Mouse (Mus musculus): Measurements from ENCODE around the gene Gjb2. TPM values are rescaled to one million over a fixed set of nuclear protein-coding genes. Genes with fewer than 3 reads are reported as not detected.
"Not testable (repeated sequence)": the region's sequence is repeated elsewhere in the genome, so short reads cannot be mapped to it uniquely, and the experiment has no call there.

Gjb2 gene
- polyA plus RNA-seq, 1 experiment from 2014 or later, result 6.7 TPM

- Histone ChIP-seq H3K27me3 (ENCODE audit: insufficient read depth, low read length) (no peaks in the 10 kb centered on the region), H3K4me3 (ENCODE audit: low read length) (no peak overlapping the region), H3K9ac (replicated peaks; ENCODE audit: low read length) (no peak overlapping the region), H3K27ac (ENCODE audit: low read length) (peak overlapping the region; percentile 21; the same call in 1 of the 2 replicates), H3K9me3 (ENCODE audit: low read length) (no peaks in the 10 kb centered on the region), H3K4me1 (ENCODE audit: insufficient read depth, low read length) (peaks cover 13% of the 10 kb centered on the region), H3K4me2 (replicated peaks; ENCODE audit: low read depth, low read length) (0 out of 2 replicates have a peak overlapping the region, but pooled peaks have one; percentile 1), H3K36me3 (ENCODE audit: insufficient read depth, low read length) (no peaks in the 10 kb centered on the region)
- ATAC-seq (ENCODE audit: low FRiP score, low TSS enrichment), result peak; percentile 33; the same call in 1 of the 2 replicates
- 7% methylated on average over 11 of the region's 11 CpGs for WGBS
These were observed 20.3 kb downstream of the Gjb2 start for GRCm38 (mm10) chr14:57084180-57084668.

- peaks cover 13% of the 10 kb centered on the region for H3K4me1 ChIP-seq (ENCODE audit: insufficient read depth, low read length)
- H3K9ac ChIP-seq (replicated peaks; ENCODE audit: low read length), result no peak overlapping the region
- no peak overlapping the region for H3K4me3 ChIP-seq (ENCODE audit: low read length)
- H3K4me2 ChIP-seq (replicated peaks; ENCODE audit: low read depth, low read length), result no peak overlapping the region
- H3K36me3 ChIP-seq (ENCODE audit: insufficient read depth, low read length), result no peaks in the 10 kb centered on the region
- no peak overlapping the region for H3K27ac ChIP-seq (ENCODE audit: low read length)
- ATAC-seq (ENCODE audit: low FRiP score, low TSS enrichment), result no peak
- 91% methylated on average over 1 of the region's 1 CpGs for WGBS
- no peaks in the 10 kb centered on the region for H3K9me3 ChIP-seq (ENCODE audit: low read length)
- no peaks in the 10 kb centered on the region for H3K27me3 ChIP-seq (ENCODE audit: insufficient read depth, low read length)
These were observed 21.6 kb downstream of the Gjb2 start for GRCm38 (mm10) chr14:57082863-57083262.

- WGBS, result 83% methylated on average over 6 of the region's 6 CpGs
- peaks cover 4% of the 10 kb centered on the region; the same call in 1 of the 2 replicates for H3K4me1 ChIP-seq (ENCODE audit: insufficient read depth, low read length)
- H3K9ac ChIP-seq (replicated peaks; ENCODE audit: low read length), result no peak overlapping the region
These were observed 29.0 kb downstream of the Gjb2 start for GRCm38 (mm10) chr14:57075537-57075936.

GRCm38 (mm10) chr14:57069906-57070305, 34.6 kb downstream of the Gjb2 start:
- H3K9me3 ChIP-seq (ENCODE audit: low read length); H3K36me3 ChIP-seq (ENCODE audit: insufficient read depth, low read length); H3K9ac ChIP-seq (replicated peaks; ENCODE audit: low read length); H3K27me3 ChIP-seq (ENCODE audit: insufficient read depth, low read length); H3K4me3 ChIP-seq (ENCODE audit: low read length); H3K27ac ChIP-seq (ENCODE audit: low read length); H3K4me2 ChIP-seq (replicated peaks; ENCODE audit: low read depth, low read length); ATAC-seq (ENCODE audit: low FRiP score, low TSS enrichment); H3K4me1 ChIP-seq (ENCODE audit: insufficient read depth, low read length): not testable (repeated sequence)
- 2% methylated on average over 2 of the region's 2 CpGs for WGBS

More at GRCm38 (mm10) chr14:57075537-57075936, 29.0 kb downstream of the Gjb2 start:
- H3K9me3 ChIP-seq (ENCODE audit: low read length), result no peaks in the 10 kb centered on the region
- H3K27ac ChIP-seq (ENCODE audit: low read length), result no peak overlapping the region
- H3K4me2 ChIP-seq (replicated peaks; ENCODE audit: low read depth, low read length), result no peak overlapping the region
- no peak overlapping the region for H3K4me3 ChIP-seq (ENCODE audit: low read length)
- no peak for ATAC-seq (ENCODE audit: low FRiP score, low TSS enrichment)
- H3K36me3 ChIP-seq (ENCODE audit: insufficient read depth, low read length), result no peaks in the 10 kb centered on the region
- no peaks in the 10 kb centered on the region for H3K27me3 ChIP-seq (ENCODE audit: insufficient read depth, low read length)

- peaks cover 7% of the 10 kb centered on the region; the same call in 1 of the 2 replicates for H3K4me1 ChIP-seq (ENCODE audit: insufficient read depth, low read length)
- H3K27me3 ChIP-seq (ENCODE audit: insufficient read depth, low read length), result 0 out of 2 replicates have a peak, but pooled peaks cover under 1% of the 10 kb centered on the region
- H3K36me3 ChIP-seq (ENCODE audit: insufficient read depth, low read length), result no peaks in the 10 kb centered on the region
- H3K4me3 ChIP-seq (ENCODE audit: low read length), result no peak overlapping the region
- H3K9ac ChIP-seq (replicated peaks; ENCODE audit: low read length), result no peak overlapping the region
- no peak overlapping the region for H3K27ac ChIP-seq (ENCODE audit: low read length)
- H3K9me3 ChIP-seq (ENCODE audit: low read length), result no peaks in the 10 kb centered on the region; the same call in 1 of the 2 replicates
- no peak for ATAC-seq (ENCODE audit: low FRiP score, low TSS enrichment)
- H3K4me2 ChIP-seq (replicated peaks; ENCODE audit: low read depth, low read length), result no peak overlapping the region
These were observed 38.4 kb downstream of the Gjb2 start for GRCm38 (mm10) chr14:57066053-57066452.

- H3K27ac ChIP-seq (ENCODE audit: low read length); ATAC-seq (ENCODE audit: low FRiP score, low TSS enrichment); H3K9me3 ChIP-seq (ENCODE audit: low read length); H3K4me2 ChIP-seq (replicated peaks; ENCODE audit: low read depth, low read length); H3K9ac ChIP-seq (replicated peaks; ENCODE audit: low read length); H3K4me3 ChIP-seq (ENCODE audit: low read length); H3K36me3 ChIP-seq (ENCODE audit: insufficient read depth, low read length): not testable (repeated sequence)
- peaks cover 17% of the 10 kb centered on the region; the same call in 1 of the 2 replicates for H3K4me1 ChIP-seq (ENCODE audit: insufficient read depth, low read length)
- peaks cover 45% of the 10 kb centered on the region for H3K27me3 ChIP-seq (ENCODE audit: insufficient read depth, low read length)
- WGBS, result 0% methylated on average over 1 of the region's 1 CpGs
These were observed 44.5 kb downstream of the Gjb2 start for GRCm38 (mm10) chr14:57060052-57060451.

- H3K27me3 ChIP-seq (ENCODE audit: insufficient read depth, low read length), result peaks cover 54% of the 10 kb centered on the region
- H3K4me1 ChIP-seq (ENCODE audit: insufficient read depth, low read length), result peaks cover 17% of the 10 kb centered on the region; the same call in 1 of the 2 replicates
- H3K9ac ChIP-seq (replicated peaks; ENCODE audit: low read length), result peak within 1 kb of the TSS; percentile 55
- no peaks in the 10 kb centered on the region for H3K36me3 ChIP-seq (ENCODE audit: insufficient read depth, low read length)
- under 1% methylated on average over 62 of the region's 79 CpGs for WGBS
- no peaks in the 10 kb centered on the region for H3K9me3 ChIP-seq (ENCODE audit: low read length)
- peak within 1 kb of the TSS; percentile 95 for H3K4me2 ChIP-seq (replicated peaks; ENCODE audit: low read depth, low read length)
- H3K4me3 ChIP-seq (ENCODE audit: low read length), result peak within 1 kb of the TSS; percentile 66
- peak; percentile 80 for ATAC-seq (ENCODE audit: low FRiP score, low TSS enrichment)
- no peak within 1 kb of the TSS for H3K27ac ChIP-seq (ENCODE audit: low read length)
These were observed 46.8 kb downstream of the Gjb2 start, which contains the start of gene Gja3 for GRCm38 (mm10) chr14:57057563-57058321. TSS of gene Gja3 (minus strand) at chr14:57058100.

- peak overlapping the region; percentile 55 for H3K9ac ChIP-seq (replicated peaks; ENCODE audit: low read length)
- H3K36me3 ChIP-seq (ENCODE audit: insufficient read depth, low read length), result no peaks in the 10 kb centered on the region
- WGBS, result 3% methylated on average over 19 of the region's 19 CpGs
- peaks cover 54% of the 10 kb centered on the region for H3K27me3 ChIP-seq (ENCODE audit: insufficient read depth, low read length)
- H3K4me3 ChIP-seq (ENCODE audit: low read length), result peak overlapping the region; percentile 66
- H3K27ac ChIP-seq (ENCODE audit: low read length), result no peak overlapping the region
- peak overlapping the region; percentile 95 for H3K4me2 ChIP-seq (replicated peaks; ENCODE audit: low read depth, low read length)
- no peaks in the 10 kb centered on the region for H3K9me3 ChIP-seq (ENCODE audit: low read length)
- ATAC-seq (ENCODE audit: low FRiP score, low TSS enrichment), result no peak; the same call in 1 of the 2 replicates
- peaks cover 17% of the 10 kb centered on the region; the same call in 1 of the 2 replicates for H3K4me1 ChIP-seq (ENCODE audit: insufficient read depth, low read length)
These were observed 47.3 kb downstream of the Gjb2 start for GRCm38 (mm10) chr14:57057204-57057562.

GRCm38 (mm10) chr14:57052713-57053112, 51.8 kb downstream of the Gjb2 start:
- no peak for ATAC-seq (ENCODE audit: low FRiP score, low TSS enrichment)
- Histone ChIP-seq H3K36me3 (ENCODE audit: insufficient read depth, low read length) (no peaks in the 10 kb centered on the region), H3K9me3 (ENCODE audit: low read length) (no peaks in the 10 kb centered on the region), H3K27me3 (ENCODE audit: insufficient read depth, low read length) (peaks cover 32% of the 10 kb centered on the region), H3K4me1 (ENCODE audit: insufficient read depth, low read length) (peaks cover 11% of the 10 kb centered on the region; the same call in 1 of the 2 replicates), H3K4me3 (ENCODE audit: low read length) (no peak overlapping the region), H3K27ac (ENCODE audit: low read length) (no peak overlapping the region), H3K4me2 (replicated peaks; ENCODE audit: low read depth, low read length) (no peak overlapping the region), H3K9ac (replicated peaks; ENCODE audit: low read length) (no peak overlapping the region)
- WGBS, result 72% methylated on average over 6 of the region's 6 CpGs

Data from kidney, embryonic 16.5 days (tissue).